Mouse (Mus musculus): Measurements from ENCODE around the gene Ptgis. TPM values are rescaled to one million over a fixed set of nuclear protein-coding genes. Genes with fewer than 3 reads are reported as not detected.

The Ptgis gene
- total RNA-seq, 1 experiment from 2014 or later: 17.1 TPM

GRCm38 (mm10) chr2:167263040-167263810, 22.8 kb upstream of the Ptgis start:
- DNase-seq: peak; percentile 17

GRCm38 (mm10) chr2:167262433-167262832, 22.0 kb upstream of the Ptgis start:
- peak; percentile 1 for DNase-seq

- DNase-seq: peak; percentile 6
Observed at GRCm38 (mm10) chr2:167261106-167261505, 20.7 kb upstream of the Ptgis start.

GRCm38 (mm10) chr2:167257790-167258189, 17.4 kb upstream of the Ptgis start:
- DNase-seq: no peak

- no peak for DNase-seq
Observed at GRCm38 (mm10) chr2:167254808-167255207, 14.4 kb upstream of the Ptgis start.

- DNase-seq: peak; percentile 89
Observed at GRCm38 (mm10) chr2:167254185-167254584, 13.8 kb upstream of the Ptgis start.

GRCm38 (mm10) chr2:167253476-167253875, 13.1 kb upstream of the Ptgis start:
- DNase-seq: no peak

GRCm38 (mm10) chr2:167252057-167252687, 11.8 kb upstream of the Ptgis start:
- no peak for DNase-seq

GRCm38 (mm10) chr2:167250736-167251337, 10.4 kb upstream of the Ptgis start:
- peak; percentile 76 for DNase-seq

GRCm38 (mm10) chr2:167250003-167250735, 9.8 kb upstream of the Ptgis start:
- peak; percentile 79 for DNase-seq

GRCm38 (mm10) chr2:167249591-167249990, 9.2 kb upstream of the Ptgis start:
- no peak for DNase-seq

- no peak for DNase-seq
Observed at GRCm38 (mm10) chr2:167247823-167248222, 7.4 kb upstream of the Ptgis start.

- no peak for DNase-seq
Observed at GRCm38 (mm10) chr2:167246704-167247103, 6.3 kb upstream of the Ptgis start.

- DNase-seq: no peak
Observed at GRCm38 (mm10) chr2:167244892-167245291, 4.5 kb upstream of the Ptgis start.

- DNase-seq: no peak
Observed at GRCm38 (mm10) chr2:167243831-167244563, 3.6 kb upstream of the Ptgis start.

GRCm38 (mm10) chr2:167239262-167239661, 1.1 kb downstream of the Ptgis start:
- DNase-seq: no peak

GRCm38 (mm10) chr2:167237224-167237623, 3.2 kb downstream of the Ptgis start:
- DNase-seq: no peak

- no peak for DNase-seq
Observed at GRCm38 (mm10) chr2:167236174-167236573, 4.2 kb downstream of the Ptgis start.

- DNase-seq: no peak
Observed at GRCm38 (mm10) chr2:167235338-167236018, 4.9 kb downstream of the Ptgis start.

GRCm38 (mm10) chr2:167233771-167234170, 6.6 kb downstream of the Ptgis start:
- DNase-seq: no peak

GRCm38 (mm10) chr2:167233009-167233335, 7.4 kb downstream of the Ptgis start:
- no peak for DNase-seq

Measured in adrenal gland, postnatal 14 days (tissue).